Mouse (Mus musculus) embryo, embryonic 10.5 days (tissue): ENCODE data around the gene Gm10424.
"Not testable (repeated sequence)": the region's sequence is repeated elsewhere in the genome, so short reads cannot be mapped to it uniquely, and the experiment has no call there.

Experiments used
- DNase-seq: peaks from one replicate; pipeline ENCODE4 v3.0.0-alpha.2; 2015; ENCODE audit warnings: low spot score

Gm10424 gene

DNA sequence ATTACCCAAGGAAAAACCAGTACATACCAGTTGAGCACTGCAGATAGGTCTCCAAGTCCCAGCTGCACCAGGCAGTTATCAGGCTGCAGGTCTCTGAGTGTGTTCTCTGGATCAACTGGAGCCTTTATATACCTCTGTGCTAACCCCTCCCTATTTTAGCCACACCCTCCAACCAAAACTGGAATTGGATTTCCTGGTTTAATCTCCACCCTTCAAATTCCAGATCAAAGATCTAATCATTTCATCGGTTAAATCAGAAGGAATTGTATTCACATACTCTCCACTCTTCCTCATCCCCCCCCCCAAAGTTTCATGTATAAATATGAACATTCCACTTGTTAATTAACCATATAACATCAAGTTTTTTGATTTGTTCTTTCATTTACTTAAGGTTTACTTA is at the start of gene Gm10424:
Gene Gm10424, minus strand, starts transcription at position 101 of the 400 bp plus-strand sequence.
- DNase-seq = not testable (repeated sequence)

- not testable (repeated sequence) for DNase-seq
Measured at GRCm38 (mm10) chr5:95305611-95306010, 33.0 kb upstream of the Gm10424 start, which contains the start of gene Gm3259. Gene Gm3259, plus strand, starts transcription at chr5:95305911.
